Comparison of ENCODE assay signal across 8 mouse cellular contexts in the genomic region with DNA sequence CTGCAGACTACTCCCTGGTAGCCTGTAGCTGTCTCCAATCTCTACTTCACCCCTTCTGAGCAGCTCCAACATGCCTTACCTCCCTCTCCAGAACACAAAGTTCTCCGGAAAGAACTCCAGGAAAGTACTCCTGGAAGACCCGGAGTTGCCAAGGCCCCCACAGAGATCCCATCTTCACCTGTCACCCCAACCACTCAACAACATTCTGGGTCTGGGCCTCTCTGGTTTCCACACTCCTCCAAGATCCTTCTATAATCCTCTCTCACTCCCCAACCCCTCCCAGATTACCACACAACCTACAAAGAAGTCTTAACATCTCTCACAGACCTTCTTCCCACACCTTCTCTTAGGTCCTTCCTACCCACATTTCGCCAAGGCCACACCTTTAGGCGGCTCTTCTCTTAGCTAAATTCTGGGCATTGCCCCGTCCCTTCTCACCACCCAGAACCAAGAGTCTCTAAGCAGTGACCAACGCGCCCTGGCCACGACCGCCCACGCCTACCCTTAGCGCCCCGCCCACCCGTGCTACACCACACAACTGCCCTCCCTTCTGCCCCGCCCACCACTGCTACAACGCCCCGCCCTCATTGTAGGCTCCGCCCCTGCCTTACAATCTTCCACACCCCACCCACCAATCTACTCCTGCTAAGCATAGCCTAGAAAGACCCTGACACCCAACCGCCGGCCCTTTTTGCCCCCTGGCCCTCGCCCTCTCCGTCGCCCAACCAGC. TPM values are rescaled to one million over a fixed set of nuclear protein-coding genes. Genes with fewer than 3 reads are reported as not detected.
DNase-seq lines count a peak whose midpoint lies in the region; ATAC-seq and TF ChIP-seq lines count a peak whose summit lies in the region.

No protein-coding gene starts in this region.

- DNase-seq in left cerebral cortex, adult 18-20 months (ENCODE audit: low spot score in 2 of 2), result peak; percentile 63 to 66
- no peak for DNase-seq in left cerebral cortex, adult 11 months (ENCODE audit: low spot score)
- peak; percentile 83 for DNase-seq in kidney, adult 11 months
- peak; percentile 95 for DNase-seq in liver
- peak; percentile 70 for DNase-seq in midbrain, postnatal 0 days (ENCODE audit: low spot score)
- DNase-seq in spleen, adult 2 months (ENCODE audit: low read depth in 1 of 2, low spot score in 2 of 2), result peak; percentile 70 to 75

- peaks cover 30% of the 10 kb centered on the region for H3K36me3 ChIP-seq in embryonic facial prominence, embryonic 12.5 days
- peaks cover 32% of the 10 kb centered on the region for H3K36me3 ChIP-seq in midbrain, postnatal 0 days (ENCODE audit: insufficient read depth, low read length)
- H3K36me3 ChIP-seq in spleen, adult 2 months (ENCODE audit: control insufficient read depth, insufficient read depth, low read length), result peaks cover 28% of the 10 kb centered on the region

- no peaks in the 10 kb centered on the region for H3K27me3 ChIP-seq in embryonic facial prominence, embryonic 12.5 days
- no peaks in the 10 kb centered on the region for H3K27me3 ChIP-seq in midbrain, postnatal 0 days (ENCODE audit: insufficient read depth, low read length)
- H3K27me3 ChIP-seq in spleen, adult 2 months (ENCODE audit: control insufficient read depth, insufficient read depth, low read length), result no peaks in the 10 kb centered on the region

- H3K9ac ChIP-seq in embryonic facial prominence, embryonic 12.5 days, result peak overlapping the region; percentile 65
- H3K9ac ChIP-seq in midbrain, postnatal 0 days (replicated peaks; ENCODE audit: low read length, poor library complexity, severe bottlenecking), result peak overlapping the region; percentile 94

- peak overlapping the region; percentile 57 for H3K4me2 ChIP-seq in embryonic facial prominence, embryonic 12.5 days (replicated peaks)
- peak overlapping the region; percentile 91 for H3K4me2 ChIP-seq in midbrain, postnatal 0 days (ENCODE audit: low read depth, low read length, poor library complexity, severe bottlenecking)

- TF ChIP-seq CTCF in midbrain, postnatal 0 days (IDR thresholded peaks at IDR 0.05), result no peak
- TF ChIP-seq CTCF in spleen, adult 2 months (IDR thresholded peaks at IDR 0.05; ENCODE audit: extremely low read depth, insufficient read depth, insufficient read length, insufficient replicate concordance), result no peak

- H3K4me1 ChIP-seq in embryonic facial prominence, embryonic 12.5 days, result peaks cover 17% of the 10 kb centered on the region
- peaks cover 10% of the 10 kb centered on the region; the same call in 1 of the 2 replicates for H3K4me1 ChIP-seq in midbrain, postnatal 0 days (ENCODE audit: insufficient read depth, low read length)
- peaks cover 4% of the 10 kb centered on the region for H3K4me1 ChIP-seq in spleen, adult 2 months (ENCODE audit: control insufficient read depth, insufficient read depth, insufficient read length)

- H3K27ac ChIP-seq in embryonic facial prominence, embryonic 12.5 days, result peak overlapping the region; percentile 94
- peak overlapping the region; percentile 86 for H3K27ac ChIP-seq in midbrain, postnatal 0 days (ENCODE audit: low read depth, low read length)
- peak overlapping the region; percentile 96 for H3K27ac ChIP-seq in spleen, adult 2 months (ENCODE audit: insufficient read depth, low read length)

- 0 out of 2 replicates have a peak, but pooled peaks have one; percentile 0 for ATAC-seq in embryonic facial prominence, embryonic 12.5 days (ENCODE audit: insufficient number of reproducible peaks, insufficient read depth, low FRiP score, low TSS enrichment)
- peak; percentile 52 for ATAC-seq in granulocyte monocyte progenitor cell, adult 5-6 weeks (replicated peaks; ENCODE audit: poor library complexity, severe bottlenecking)
- ATAC-seq in midbrain, postnatal 0 days (ENCODE audit: low FRiP score), result no peak; the same call in 1 of the 2 replicates

- no peak for TF ChIP-seq POLR2A in spleen, adult 2 months (IDR thresholded peaks at IDR 0.05; ENCODE audit: low read depth, low read length)

- H3K4me3 ChIP-seq in embryonic facial prominence, embryonic 12.5 days, result peak overlapping the region; percentile 73
- H3K4me3 ChIP-seq in midbrain, postnatal 0 days (ENCODE audit: low read depth, low read length), result peak overlapping the region; percentile 79
- H3K4me3 ChIP-seq in spleen, adult 2 months (ENCODE audit: extremely low read depth, insufficient read depth, insufficient read length), result peak overlapping the region; percentile 77

- no peaks in the 10 kb centered on the region for H3K9me3 ChIP-seq in embryonic facial prominence, embryonic 12.5 days
- H3K9me3 ChIP-seq in midbrain, postnatal 0 days (ENCODE audit: low read length), result no peaks in the 10 kb centered on the region

- WGBS in embryonic facial prominence, embryonic 12.5 days, result 8% methylated on average over 22 of the region's 22 CpGs
- WGBS in midbrain, postnatal 0 days, result 8% methylated on average over 21 of the region's 22 CpGs
- 9% methylated on average over 22 of the region's 22 CpGs for WGBS in spleen, adult 2 months

RNA-seq across cellular contexts. Expression of a gene that starts 0.6 kb away (rescaled TPM):
- total RNA-seq in left cerebral cortex, adult 18-20 months (2021), result 10 to 100 TPM; 84.1 to 97.8 TPM
- 49.0 and 52.7 TPM in 2 replicates for polyA plus RNA-seq in embryonic facial prominence, embryonic 12.5 days (2016; fragmentation: Nextera tagmentation; extraction: Ambion mirVana)
- total RNA-seq in granulocyte monocyte progenitor cell, adult 5-6 weeks (2014; fragmentation: Nextera tagmentation), result 15.2 and 21.3 TPM in 2 replicates
- 26.1 and 26.7 TPM in 2 replicates for total RNA-seq in granulocyte monocyte progenitor cell, adult 5-6 weeks (2017)
- 76.9 and 123 TPM in 2 replicates for total RNA-seq in midbrain, postnatal 0 days (2014; rRNA removed)
- 84.8 and 89.9 TPM in 2 replicates for polyA plus RNA-seq in midbrain, postnatal 0 days (2015; fragmentation: Nextera tagmentation; extraction: Ambion mirVana)
- polyA plus RNA-seq in spleen, adult 2 months (2012; rRNA removed), result 45.3 and 56.4 TPM in 2 replicates

RNA-seq across cellular contexts. Expression of a gene that starts 5.2 kb away (rescaled TPM):
- total RNA-seq in left cerebral cortex, adult 18-20 months (2021), result 10 to 100 TPM; 90.6 to 95.8 TPM
- 173 and 179 TPM in 2 replicates for polyA plus RNA-seq in embryonic facial prominence, embryonic 12.5 days (2016; fragmentation: Nextera tagmentation; extraction: Ambion mirVana)
- 70.7 and 83.3 TPM in 2 replicates for total RNA-seq in granulocyte monocyte progenitor cell, adult 5-6 weeks (2014; fragmentation: Nextera tagmentation)
- 65.1 and 77.6 TPM in 2 replicates for total RNA-seq in granulocyte monocyte progenitor cell, adult 5-6 weeks (2017)
- total RNA-seq in midbrain, postnatal 0 days (2014; rRNA removed), result 59.6 and 72.1 TPM in 2 replicates
- 120 and 123 TPM in 2 replicates for polyA plus RNA-seq in midbrain, postnatal 0 days (2015; fragmentation: Nextera tagmentation; extraction: Ambion mirVana)
- 42.3 and 52.3 TPM in 2 replicates for polyA plus RNA-seq in spleen, adult 2 months (2012; rRNA removed)

RNA-seq across cellular contexts. Expression of a gene that starts 34.0 kb away (rescaled TPM):
- 1 to 10 TPM; 1.9 to 2.7 TPM for total RNA-seq in left cerebral cortex, adult 18-20 months (2021)
- polyA plus RNA-seq in embryonic facial prominence, embryonic 12.5 days (2016; fragmentation: Nextera tagmentation; extraction: Ambion mirVana), result 44.5 and 45.8 TPM in 2 replicates
- 36.0 and 39.4 TPM in 2 replicates for total RNA-seq in granulocyte monocyte progenitor cell, adult 5-6 weeks (2014; fragmentation: Nextera tagmentation)
- 32.1 and 36.0 TPM in 2 replicates for total RNA-seq in granulocyte monocyte progenitor cell, adult 5-6 weeks (2017)
- total RNA-seq in midbrain, postnatal 0 days (2014; rRNA removed), result 2.7 and 3.1 TPM in 2 replicates
- 2.4 and 2.8 TPM in 2 replicates for polyA plus RNA-seq in midbrain, postnatal 0 days (2015; fragmentation: Nextera tagmentation; extraction: Ambion mirVana)
- polyA plus RNA-seq in spleen, adult 2 months (2012; rRNA removed), result 2.8 and 4.3 TPM in 2 replicates

RNA-seq across cellular contexts. Expression of a gene that starts 35.3 kb away (rescaled TPM):
- 1 to 10 TPM; 2.6 to 3.4 TPM for total RNA-seq in left cerebral cortex, adult 18-20 months (2021)
- polyA plus RNA-seq in embryonic facial prominence, embryonic 12.5 days (2016; fragmentation: Nextera tagmentation; extraction: Ambion mirVana), result 0.08 and 0.10 TPM in 2 replicates
- total RNA-seq in granulocyte monocyte progenitor cell, adult 5-6 weeks (2014; fragmentation: Nextera tagmentation), result not detected in 2 replicates
- not detected in 2 replicates for total RNA-seq in granulocyte monocyte progenitor cell, adult 5-6 weeks (2017)
- 0.42 and 0.55 TPM in 2 replicates for total RNA-seq in midbrain, postnatal 0 days (2014; rRNA removed)
- 0.04 and 0.05 TPM in 2 replicates for polyA plus RNA-seq in midbrain, postnatal 0 days (2015; fragmentation: Nextera tagmentation; extraction: Ambion mirVana)
- polyA plus RNA-seq in spleen, adult 2 months (2012; rRNA removed), result 2.3 and 3.0 TPM in 2 replicates

RNA-seq across cellular contexts. Expression of a gene that starts 37.8 kb away (rescaled TPM):
- total RNA-seq in left cerebral cortex, adult 18-20 months (2021), result 10 to 100 TPM; 36.4 to 39.3 TPM
- polyA plus RNA-seq in embryonic facial prominence, embryonic 12.5 days (2016; fragmentation: Nextera tagmentation; extraction: Ambion mirVana), result 173 and 175 TPM in 2 replicates
- total RNA-seq in granulocyte monocyte progenitor cell, adult 5-6 weeks (2014; fragmentation: Nextera tagmentation), result 23.8 and 29.4 TPM in 2 replicates
- total RNA-seq in granulocyte monocyte progenitor cell, adult 5-6 weeks (2017), result 23.0 and 25.3 TPM in 2 replicates
- total RNA-seq in midbrain, postnatal 0 days (2014; rRNA removed), result 64.1 and 71.4 TPM in 2 replicates
- polyA plus RNA-seq in midbrain, postnatal 0 days (2015; fragmentation: Nextera tagmentation; extraction: Ambion mirVana), result 83.2 and 84.8 TPM in 2 replicates
- polyA plus RNA-seq in spleen, adult 2 months (2012; rRNA removed), result 72.3 and 80.8 TPM in 2 replicates
